Mouse (Mus musculus) hindlimb bud, embryonic 11.5 days (tissue): Measurements from ENCODE around the gene Gm15097.
"Not testable (repeated sequence)": the region's sequence is repeated elsewhere in the genome, so short reads cannot be mapped to it uniquely, and the experiment has no call there.

Experiments used
- DNase-seq: peaks from one replicate; pipeline ENCODE4 v3.0.0-alpha.2; 2012; ENCODE audit warnings: low read depth, low spot score; ENCODE audit errors: extremely low spot score

Gm15097 gene

DNA sequence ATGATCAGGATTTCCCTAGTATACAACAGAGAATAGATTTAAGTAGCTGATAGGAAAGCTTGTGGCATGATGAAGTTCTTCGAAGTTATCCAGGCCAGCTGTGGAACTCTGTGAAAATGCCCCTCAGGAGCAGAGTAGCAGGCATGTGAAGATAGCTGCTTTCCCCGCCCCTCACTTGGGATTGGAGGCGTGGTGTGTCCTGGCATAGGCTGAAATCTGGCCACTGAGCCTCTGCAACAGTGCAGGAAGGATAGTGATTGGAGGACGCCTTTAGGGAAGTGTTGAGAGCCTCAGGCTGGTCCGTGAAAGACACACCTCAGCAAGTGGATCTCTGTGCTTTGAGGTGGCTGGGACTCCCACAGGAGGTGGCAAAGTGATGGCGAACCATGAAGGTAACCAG, at the start of gene Gm15097:
Gene Gm15097 (plus strand): TSS at position 301 of the 400 bp plus-strand sequence.
- DNase-seq: not testable (repeated sequence)

- not testable (repeated sequence) for DNase-seq
These were observed 21.4 kb upstream of the Gm15097 start for GRCm38 (mm10) chrX:149762853-149763252.

DNA sequence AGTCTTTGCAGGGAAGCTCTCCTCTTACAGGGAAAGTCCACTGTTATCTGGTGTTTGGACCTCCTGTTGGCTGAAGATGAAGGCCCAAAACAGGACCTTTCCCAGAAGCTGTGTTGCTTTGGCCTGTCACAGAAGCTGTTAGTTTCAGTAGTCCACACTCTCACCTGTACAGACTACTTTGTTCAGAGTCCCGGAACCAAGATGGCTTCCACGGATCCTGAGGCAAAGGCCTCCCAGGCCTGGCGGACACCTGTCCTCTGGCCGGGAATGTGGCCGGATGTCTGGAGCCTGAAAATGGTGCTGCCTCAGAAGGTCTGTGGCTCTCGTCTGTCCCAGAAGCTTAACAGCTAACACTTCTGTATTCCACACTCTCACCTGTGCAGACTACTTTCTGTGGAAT, 26.9 kb downstream of the Gm15097 start:
- not testable (repeated sequence) for DNase-seq
